Mouse (Mus musculus) liver, embryonic 14.5 days (tissue): ENCODE results near the gene Mtus2. TPM values are rescaled to one million over a fixed set of nuclear protein-coding genes. Genes with fewer than 3 reads are reported as not detected.
A peak's percentile ranks its signal among the peaks of the same experiment; 100 is the strongest.

Experiments
- ATAC-seq: fragments of 200-750 bp; cut with Nextera tagmentation; 2 replicates; pipeline ENCODE4 v1.8.0; 2017; ENCODE audit warnings: moderate number of reproducible peaks, mild to moderate bottlenecking, moderate library complexity; ENCODE audit not compliant: insufficient read depth
- DNase-seq, 3 experiments: peaks; one replicate each; pipeline ENCODE4 v3.0.0-alpha.2; 2012 to 2013; ENCODE audit warnings: low read depth in 3 of 3, low spot score in 3 of 3
- H3K27ac ChIP-seq: fragments of 300-500 bp; sonication (generic); 2 replicates; pipeline ENCODE4 v1.5.1; 2014; ENCODE audit warnings: moderate library complexity, mild to moderate bottlenecking, control low read depth, inconsistent platforms
- H3K27me3 ChIP-seq: fragments of 300-500 bp; sonication (generic); 2 replicates; pipeline ENCODE4 v1.6.1; 2014; ENCODE audit warnings: mild to moderate bottlenecking, low read length, moderate library complexity; ENCODE audit not compliant: control insufficient read depth, insufficient read depth
- H3K36me3 ChIP-seq: fragments of 300-500 bp; sonication (generic); replicated peaks from 2 replicates; pipeline ENCODE4 v1.6.1; 2014; ENCODE audit warnings: low read depth; ENCODE audit not compliant: control insufficient read depth, insufficient read depth
- H3K4me1 ChIP-seq, 2 experiments: fragments of 200-500 bp in 1 of 2; fragments of 300-500 bp in 1 of 2; sonication (generic) in 1 of 2; replicated peaks; 2 replicates each; pipeline ENCODE4 v1.6.1; 2012 to 2014; ENCODE audit warnings: antibody characterized with exemption in 1 of 2, inconsistent platforms in 1 of 2, low read length in 1 of 2; ENCODE audit not compliant: control insufficient read depth in 2 of 2, insufficient read depth in 2 of 2
- H3K4me2 ChIP-seq: fragments of 300-500 bp; sonication (generic); 2 replicates; pipeline ENCODE4 v1.6.1; 2014; ENCODE audit warnings: low read depth, mild to moderate bottlenecking, control low read depth, moderate library complexity
- H3K4me3 ChIP-seq, 2 experiments: fragments of 200-500 bp in 1 of 2; fragments of 300-500 bp in 1 of 2; sonication (generic) in 1 of 2; 2 replicates each; pipeline ENCODE4 v1.5.1; 2012 to 2014; ENCODE audit warnings: low read depth in 2 of 2, low read length in 2 of 2, mild to moderate bottlenecking in 2 of 2, control low read depth in 1 of 2, inconsistent platforms in 1 of 2, moderate library complexity in 1 of 2; ENCODE audit not compliant: insufficient read depth in 1 of 2
- H3K9ac ChIP-seq: fragments of 300-500 bp; sonication (generic); replicated peaks from 2 replicates; pipeline ENCODE4 v1.6.1; 2014; ENCODE audit warnings: mild to moderate bottlenecking, control low read depth, moderate library complexity
- H3K9me3 ChIP-seq: fragments of 300-500 bp; sonication (generic); 2 replicates; pipeline ENCODE4 v1.6.1; 2016; ENCODE audit warnings: low read length, mixed read lengths; ENCODE audit not compliant: control insufficient read depth
- CTCF ChIP-seq: IDR thresholded peaks from 2 replicates; pipeline ENCODE4 v1.5.1; 2016; ENCODE audit warnings: antibody characterized with exemption, low read depth, control low read depth
- EP300 ChIP-seq: IDR thresholded peaks from 2 replicates; pipeline ENCODE4 v1.6.1; 2016; ENCODE audit warnings: antibody characterized with exemption, low read depth
- WGBS: fragments of 180-500 bp; shearing (Covaris S2); extraction: QIAGEN DNeasy Blood & Tissue Kit; methylation state at CpG from one replicate; pipeline ENCODE4 v1.1.7; 2014; ENCODE audit not compliant: insufficient replicate concordance; 5-methylcytosine and 5-hydroxymethylcytosine counted together
- polyA plus RNA-seq, 2 experiments: library from polyadenylated mRNA; depleted of rRNA in 1 of 2; stranded (reverse) in 1 of 2; unstranded in 1 of 2; fragments of >200 nt; fragmentation: Nextera tagmentation in 1 of 2; extraction: Ambion mirVana in 1 of 2; gene quantifications; 2 replicates each; pipeline versions ENCODE4 v1.2.1 to v1.2.3; 2012 to 2014

The Mtus2 gene
- polyA plus RNA-seq, 2 experiments, result 0.48 to 0.80 TPM

DNA sequence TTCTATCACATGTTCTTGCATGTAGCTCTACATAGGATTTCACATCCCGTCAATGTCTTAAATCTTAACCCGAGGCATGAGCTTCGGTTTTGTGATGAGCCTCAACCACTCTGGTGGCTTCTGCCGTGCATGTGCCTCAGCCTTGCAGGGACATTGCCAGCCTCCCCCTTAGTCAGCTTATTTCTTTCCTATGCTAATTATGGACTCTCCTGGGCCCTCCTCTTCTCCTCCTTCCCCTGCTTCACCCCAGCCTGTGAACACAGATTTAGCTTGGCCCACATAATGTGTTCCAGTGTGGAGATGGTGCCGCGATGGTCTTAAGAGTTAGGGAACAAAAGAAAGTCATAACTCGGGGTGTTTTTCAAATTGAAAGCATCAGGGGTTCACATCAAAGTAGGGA, 304.9 kb downstream of the Mtus2 start:
- DNase-seq, result no peak
- Histone ChIP-seq H3K4me2 (no peak overlapping the region), H3K27me3 (peaks cover 4% of the 10 kb centered on the region), H3K9ac (no peak overlapping the region), H3K9me3 (no peaks in the 10 kb centered on the region), H3K27ac (no peak overlapping the region), H3K4me1 (no peaks in the 10 kb centered on the region), H3K36me3 (no peaks in the 10 kb centered on the region), H3K4me3 (no peak overlapping the region)
- no peak for ATAC-seq
- TF ChIP-seq EP300 (no peak), CTCF (no peak)
- whole genome bisulfite sequencing, result 63% methylated on average over 7 of the region's 7 CpGs

- ATAC-seq (no peak), DNase-seq (no peak)
- TF ChIP-seq CTCF (no peak), EP300 (no peak)
- Histone ChIP-seq H3K4me2 (peak overlapping the region; percentile 13), H3K9ac (no peak overlapping the region), H3K9me3 (no peaks in the 10 kb centered on the region), H3K27ac (no peak overlapping the region), H3K4me3 (peak overlapping the region in 1 of 2 experiments; percentile 26; a peak in 1 of 4 replicates), H3K27me3 (peaks cover 4% of the 10 kb centered on the region), H3K4me1 (no peaks in the 10 kb centered on the region), H3K36me3 (no peaks in the 10 kb centered on the region)
- 1% methylated on average over 32 of the region's 32 CpGs for WGBS
Measured at GRCm38 (mm10) chr5:148264819-148265707, 307.9 kb downstream of the Mtus2 start.

DNA sequence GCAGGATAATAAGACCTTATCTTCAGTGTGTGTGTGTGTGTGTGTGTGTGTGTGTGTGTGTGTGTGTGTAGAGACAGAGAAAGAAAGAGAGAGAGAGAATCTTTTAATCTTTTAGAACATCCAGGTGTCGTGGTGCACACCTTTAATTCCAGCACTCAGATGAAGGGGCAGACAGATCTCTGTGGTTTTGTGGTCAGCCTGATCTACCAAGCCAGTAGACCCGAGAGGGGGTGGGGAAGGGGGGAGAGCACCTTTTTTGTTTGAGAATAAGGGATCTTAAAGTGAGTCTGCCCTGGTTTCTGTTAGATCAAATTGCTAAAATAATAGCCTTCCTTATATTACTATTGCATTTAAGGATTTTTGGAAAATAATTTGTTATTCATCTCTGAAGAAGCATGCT, 309.7 kb downstream of the Mtus2 start:
- no peaks in the 10 kb centered on the region for H3K4me1 ChIP-seq
- peaks cover 4% of the 10 kb centered on the region for H3K27me3 ChIP-seq
- H3K4me2 ChIP-seq, result no peak overlapping the region
- TF ChIP-seq CTCF, result no peak
- ATAC-seq (no peak), DNase-seq (no peak)
- no peaks in the 10 kb centered on the region for H3K9me3 ChIP-seq
- no peaks in the 10 kb centered on the region for H3K36me3 ChIP-seq
- H3K4me3 ChIP-seq, result no peak overlapping the region
- H3K9ac ChIP-seq, result no peak overlapping the region
- H3K27ac ChIP-seq, result no peak overlapping the region
- WGBS, result 13% methylated on average over 2 of the region's 2 CpGs

DNA sequence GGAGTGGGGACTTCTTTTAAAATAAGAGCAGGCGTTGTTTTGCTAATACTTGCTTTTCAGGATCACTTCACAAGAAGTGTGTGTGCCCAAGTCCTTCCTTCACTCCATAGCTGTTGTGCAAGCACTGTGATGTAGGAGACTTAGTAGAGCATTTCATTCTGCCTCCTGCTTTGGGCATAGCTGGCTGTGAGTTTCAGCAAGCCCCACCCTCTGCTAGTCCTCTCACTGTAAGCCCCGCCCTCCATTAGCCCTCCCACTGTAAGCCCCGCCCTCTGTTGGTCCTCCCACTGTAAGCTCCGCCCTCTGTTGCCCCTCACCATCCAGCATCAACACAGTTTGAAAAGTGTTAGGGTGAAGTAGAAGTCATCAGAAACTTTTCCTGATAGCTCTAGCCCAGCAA, 310.3 kb downstream of the Mtus2 start:
- Histone ChIP-seq H3K9ac (no peak overlapping the region), H3K27ac (no peak overlapping the region), H3K36me3 (no peaks in the 10 kb centered on the region), H3K4me3 (no peak overlapping the region), H3K9me3 (no peaks in the 10 kb centered on the region), H3K4me2 (no peak overlapping the region), H3K27me3 (peaks cover 4% of the 10 kb centered on the region), H3K4me1 (no peaks in the 10 kb centered on the region)
- ATAC-seq (no peak), DNase-seq (no peak)
- WGBS, result 35% methylated on average over 4 of the region's 4 CpGs
- TF ChIP-seq CTCF (no peak), EP300 (no peak)

GRCm38 (mm10) chr5:148272065-148272464, 314.9 kb downstream of the Mtus2 start:
- no peak overlapping the region for H3K27ac ChIP-seq
- no peak overlapping the region for H3K9ac ChIP-seq
- H3K27me3 ChIP-seq, result no peaks in the 10 kb centered on the region
- H3K4me1 ChIP-seq, result no peaks in the 10 kb centered on the region
- no peak overlapping the region for H3K4me2 ChIP-seq
- no peak overlapping the region for H3K4me3 ChIP-seq
- ATAC-seq (no peak), DNase-seq (no peak)
- TF ChIP-seq EP300, result no peak
- TF ChIP-seq CTCF, result no peak
- H3K9me3 ChIP-seq, result no peaks in the 10 kb centered on the region
- WGBS, result 61% methylated on average over 6 of the region's 6 CpGs
- H3K36me3 ChIP-seq, result no peaks in the 10 kb centered on the region
